In the genomic region with DNA sequence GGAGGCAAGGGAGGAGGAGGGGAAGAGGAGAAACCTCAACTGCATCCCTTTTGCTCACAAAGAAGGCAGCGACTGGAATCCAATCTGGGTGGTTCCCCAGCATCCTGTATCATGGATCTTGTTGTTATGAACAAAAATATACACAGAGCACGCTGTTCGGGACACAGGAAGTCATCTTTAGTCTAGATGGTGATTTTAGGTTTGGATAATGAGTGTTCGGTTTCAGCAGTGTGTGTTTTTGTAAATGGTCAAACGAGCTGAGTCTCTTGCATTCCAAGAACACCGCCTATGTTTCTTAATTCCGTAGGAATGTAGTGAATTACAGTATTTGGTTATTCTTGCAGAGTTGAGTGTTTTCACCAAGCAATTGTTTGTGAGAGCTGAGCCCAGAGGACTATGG, we compare ENCODE assay signal across 14 mouse cellular contexts. TPM values are rescaled to one million over a fixed set of nuclear protein-coding genes. Genes with fewer than 3 reads are reported as not detected.
"Had no signal": no experiment of that assay in that cellular context is flagged by ENCODE, and none has a peak within 500 bp of the region (broad histone marks: within the 10 kb centered on the region; RNA-seq: fewer than 3 reads in every experiment).

No protein-coding gene starts in this region.

- H3K27me3 ChIP-seq: lung, embryonic 15.5 days; neural tube, embryonic 12.5 days had no signal

- DNase-seq: kidney, adult 8-10 months; kidney, postnatal 36 days; layer of hippocampus, adult 9-11 months; layer of hippocampus, postnatal 36 days; lung, postnatal 4 days; midbrain, embryonic 14.5 days; spleen, adult 18-20 months; thymus, postnatal 36 days had no signal

- H3K4me2 ChIP-seq: liver, embryonic 11.5 days; lung, embryonic 15.5 days; neural tube, embryonic 12.5 days had no signal

- H3K4me3 ChIP-seq: lung, embryonic 15.5 days; midbrain, embryonic 10.5 days; neural tube, embryonic 12.5 days had no signal

- H3K27ac ChIP-seq: lung, embryonic 15.5 days; midbrain, embryonic 10.5 days; neural tube, embryonic 12.5 days had no signal

- H3K4me1 ChIP-seq: midbrain, embryonic 10.5 days; neural tube, embryonic 12.5 days had no signal

- H3K36me3 ChIP-seq: lung, embryonic 15.5 days; midbrain, embryonic 10.5 days; neural tube, embryonic 12.5 days had no signal

- H3K9ac ChIP-seq: lung, embryonic 15.5 days; neural tube, embryonic 12.5 days had no signal

- H3K9me3 ChIP-seq: lung, embryonic 15.5 days; midbrain, embryonic 10.5 days; neural tube, embryonic 12.5 days had no signal

RNA-seq across cellular contexts. Expression of a gene that starts 33.1 kb away (rescaled TPM):
- polyA plus RNA-seq: limb, embryonic 14.5 days; liver, embryonic 11.5 days; midbrain, embryonic 14.5 days; neural tube, embryonic 12.5 days; stomach, embryonic 14.5 days had no signal
